Mouse (Mus musculus) ES-E14 (cell line): ENCODE results near the gene Midn.

Source experiments
- CHD2 ChIP-seq: IDR thresholded peaks from 2 replicates; pipeline ENCODE4 v1.6.1; 2014; ENCODE audit warnings: mild to moderate bottlenecking, low read depth, low read length, inconsistent platforms
- ZNF384 ChIP-seq: IDR thresholded peaks from 2 replicates; pipeline ENCODE4 v1.6.1; 2012; ENCODE audit warnings: low read depth, low read length, inconsistent platforms

GRCm38 (mm10) chr10:80200485-80200884, 52.4 kb downstream of the Midn start:
- TF ChIP-seq ZNF384, result no peak
- TF ChIP-seq CHD2, result no peak
